Mouse (Mus musculus) CD4-positive, CD25-positive, alpha-beta regulatory T cell, adult 9 weeks (primary cell): ENCODE results near the gene Sel1l. TPM values are rescaled to one million over a fixed set of nuclear protein-coding genes. Genes with fewer than 3 reads are reported as not detected.

ENCODE experiments used
- polyA plus RNA-seq: library from polyadenylated mRNA; unstranded; fragments of 100-300 nt; shearing (Covaris generic); gene quantifications from one replicate; pipeline ENCODE4 v1.2.1, GENCODE M21; 2017

Gene Sel1l
- polyA plus RNA-seq: 61.8 TPM

GRCm38 (mm10) chr12:91849045-91849467 lies at the start of gene Sel1l:
TSS of gene Sel1l (minus strand) at chr12:91849157.

GRCm38 (mm10) chr12:91787959-91788437 lies 61.0 kb downstream of the Sel1l start, which contains the start of gene Ston2:
TSS of gene Ston2 (minus strand) at chr12:91788387.

Other genes starting within 250 kb of the Sel1l start
- gene Ston2, start 60.8 kb downstream of the Sel1l start, polyA plus RNA-seq: 0.53 TPM